Mouse (Mus musculus) liver, embryonic 16.5 days (tissue): ENCODE measurements at regions not wholly inside any gene's neighbourhood (a gene's known extent, or its start where the extent isn't known, plus 50 kb on each side); places are given as distances from the start of the nearest gene placed in this dataset.
"Not testable (repeated sequence)": the region's sequence is repeated elsewhere in the genome, so short reads cannot be mapped to it uniquely, and the experiment has no call there.

Experiments used
- ATAC-seq: fragments of 200-750 bp; cut with Nextera tagmentation; 2 replicates; pipeline ENCODE4 v1.8.0; 2017; ENCODE audit warnings: low read depth, mild to moderate bottlenecking, moderate number of reproducible peaks, moderate library complexity
- H3K27ac ChIP-seq: fragments of 300-500 bp; sonication (generic); 2 replicates; pipeline ENCODE4 v1.5.1; 2014; ENCODE audit warnings: mild to moderate bottlenecking, low read length
- H3K27me3 ChIP-seq: fragments of 300-500 bp; sonication (generic); 2 replicates; pipeline ENCODE4 v1.6.1; 2014; ENCODE audit warnings: low read depth, low read length, mixed read lengths; ENCODE audit not compliant: control insufficient read depth, insufficient read depth
- H3K36me3 ChIP-seq: fragments of 300-500 bp; sonication (generic); 2 replicates; pipeline ENCODE4 v1.6.1; 2014; ENCODE audit warnings: mild to moderate bottlenecking; ENCODE audit not compliant: control insufficient read depth, insufficient read depth
- H3K4me1 ChIP-seq: fragments of 300-500 bp; sonication (generic); 2 replicates; pipeline ENCODE4 v1.6.1; 2014; ENCODE audit warnings: low read depth, low read length, mixed read lengths; ENCODE audit not compliant: control insufficient read depth
- H3K4me2 ChIP-seq: fragments of 300-500 bp; sonication (generic); 2 replicates; pipeline ENCODE4 v1.6.1; 2014; ENCODE audit warnings: low read depth, low read length, mixed read lengths
- H3K4me3 ChIP-seq: fragments of 300-500 bp; sonication (generic); 2 replicates; pipeline ENCODE4 v1.5.1; 2014; ENCODE audit warnings: low read depth, mild to moderate bottlenecking, low read length
- H3K9ac ChIP-seq: fragments of 300-500 bp; sonication (generic); 2 replicates; pipeline ENCODE4 v1.6.1; 2014; ENCODE audit warnings: low read depth, low read length
- H3K9me3 ChIP-seq: fragments of 300-500 bp; sonication (generic); replicated peaks from 2 replicates; pipeline ENCODE4 v1.6.1; 2016; ENCODE audit warnings: low read length; ENCODE audit not compliant: control insufficient read depth
- WGBS: fragments of 180-500 bp; shearing (Covaris S2); extraction: QIAGEN DNeasy Blood & Tissue Kit; methylation state at CpG from one replicate; pipeline ENCODE4 v1.1.7; 2014; ENCODE audit not compliant: insufficient replicate concordance; 5-methylcytosine and 5-hydroxymethylcytosine counted together

DNA sequence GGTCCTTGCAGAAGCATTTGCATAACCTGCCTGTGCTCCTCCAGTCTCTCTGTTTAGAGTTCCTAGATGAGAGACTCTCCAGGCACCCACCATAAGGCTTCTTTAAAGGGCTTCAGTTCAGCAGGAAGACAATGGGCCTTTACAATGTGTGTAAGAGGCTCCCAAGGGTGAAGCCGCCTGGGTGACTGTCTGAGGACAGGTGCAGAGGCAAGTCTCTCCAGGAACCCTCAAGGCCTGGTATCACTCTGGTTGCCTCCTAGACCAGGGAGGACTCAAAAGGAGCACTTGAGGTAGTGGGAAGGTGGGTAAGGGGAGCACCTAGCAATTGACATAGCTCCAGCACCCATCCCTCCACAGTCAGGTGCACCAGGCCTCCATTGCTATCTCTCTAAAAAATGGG lies 55.8 kb upstream of the Irx2 start:
- no peaks in the 10 kb centered on the region for H3K4me1 ChIP-seq
- ATAC-seq: no peak
- H3K9ac ChIP-seq: no peak overlapping the region
- no peaks in the 10 kb centered on the region for H3K36me3 ChIP-seq
- WGBS: 48% methylated on average over 1 of the region's 1 CpGs
- H3K27me3 ChIP-seq: no peaks in the 10 kb centered on the region
- H3K9me3 ChIP-seq: no peaks in the 10 kb centered on the region
- no peak overlapping the region for H3K4me2 ChIP-seq
- no peak overlapping the region for H3K4me3 ChIP-seq
- no peak overlapping the region for H3K27ac ChIP-seq

DNA sequence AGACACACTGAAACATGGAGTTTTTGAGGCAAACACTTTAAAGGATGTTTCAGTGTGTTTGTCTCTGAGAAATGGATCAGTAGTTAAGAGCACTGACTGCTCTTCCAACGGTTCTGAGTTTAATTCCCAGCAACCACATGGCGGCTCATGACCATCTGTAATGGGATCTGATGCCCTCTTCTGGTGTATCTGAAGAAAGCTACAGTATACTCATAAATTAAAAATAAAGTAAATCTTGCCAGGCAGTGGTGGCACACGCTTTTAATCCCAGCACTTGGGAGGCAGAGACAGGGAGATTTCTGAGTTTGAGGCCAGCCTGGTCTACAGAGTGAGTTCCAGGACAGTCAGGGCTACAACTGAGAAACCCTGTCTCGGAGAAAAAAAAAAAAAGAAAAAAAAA lies 54.5 kb upstream of the Irx2 start:
- H3K4me1 ChIP-seq, H3K9ac ChIP-seq, H3K4me2 ChIP-seq, H3K27ac ChIP-seq, H3K36me3 ChIP-seq, H3K27me3 ChIP-seq, H3K9me3 ChIP-seq, ATAC-seq, H3K4me3 ChIP-seq: not testable (repeated sequence)
- WGBS: 53% methylated on average over 4 of the region's 4 CpGs

DNA sequence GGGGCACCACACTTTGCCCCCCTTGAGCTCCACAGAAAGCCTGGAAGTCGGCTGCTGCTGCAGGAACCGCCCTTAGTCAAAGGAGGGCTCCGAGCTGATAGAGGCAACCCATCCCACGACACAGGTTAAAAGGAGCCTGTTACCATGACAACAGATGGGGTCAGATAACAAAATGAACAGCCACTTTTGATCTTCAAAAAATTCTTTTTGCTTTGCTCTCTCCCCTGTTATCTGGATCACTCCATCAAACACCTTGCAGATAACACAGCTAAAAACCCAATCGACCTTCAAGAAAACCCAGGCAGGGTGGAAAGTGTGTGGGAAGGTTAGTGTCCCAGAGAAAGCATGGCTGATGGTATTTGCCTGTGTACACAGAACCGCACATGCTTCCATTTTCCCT lies 52.1 kb upstream of the Irx2 start:
- Histone ChIP-seq H3K27me3 (no peaks in the 10 kb centered on the region), H3K27ac (no peak overlapping the region), H3K4me2 (no peak overlapping the region), H3K36me3 (no peaks in the 10 kb centered on the region), H3K9ac (no peak overlapping the region), H3K4me3 (no peak overlapping the region), H3K4me1 (no peaks in the 10 kb centered on the region), H3K9me3 (no peaks in the 10 kb centered on the region)
- no peak for ATAC-seq
- 33% methylated on average over 6 of the region's 6 CpGs for WGBS

DNA sequence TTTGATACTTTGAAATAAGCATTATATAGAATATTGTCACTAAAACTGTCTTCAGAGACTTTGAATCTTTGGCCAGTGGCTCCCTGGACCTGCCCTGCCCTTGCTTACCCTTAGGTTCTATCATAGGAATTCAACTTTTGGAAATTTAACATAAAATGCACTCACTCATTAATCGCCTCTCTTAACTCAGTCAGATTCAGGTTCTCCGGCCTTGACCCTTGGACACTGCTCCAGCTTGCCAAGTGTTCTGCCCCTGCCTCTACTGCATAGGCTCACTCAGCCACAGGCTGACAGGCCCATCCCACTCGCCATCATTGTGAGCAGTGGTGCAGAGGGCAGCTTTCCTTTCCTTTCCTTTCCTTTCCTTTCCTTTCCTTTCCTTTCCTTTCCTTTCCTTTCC lies 50.2 kb upstream of the Irx2 start:
- Histone ChIP-seq H3K4me1 (no peaks in the 10 kb centered on the region), H3K9ac (no peak overlapping the region), H3K4me3 (no peak overlapping the region), H3K27ac (no peak overlapping the region), H3K36me3 (no peaks in the 10 kb centered on the region), H3K9me3 (no peaks in the 10 kb centered on the region), H3K27me3 (no peaks in the 10 kb centered on the region), H3K4me2 (no peak overlapping the region)
- 57% methylated on average over 3 of the region's 3 CpGs for WGBS
- ATAC-seq: no peak
